In the genomic region with DNA sequence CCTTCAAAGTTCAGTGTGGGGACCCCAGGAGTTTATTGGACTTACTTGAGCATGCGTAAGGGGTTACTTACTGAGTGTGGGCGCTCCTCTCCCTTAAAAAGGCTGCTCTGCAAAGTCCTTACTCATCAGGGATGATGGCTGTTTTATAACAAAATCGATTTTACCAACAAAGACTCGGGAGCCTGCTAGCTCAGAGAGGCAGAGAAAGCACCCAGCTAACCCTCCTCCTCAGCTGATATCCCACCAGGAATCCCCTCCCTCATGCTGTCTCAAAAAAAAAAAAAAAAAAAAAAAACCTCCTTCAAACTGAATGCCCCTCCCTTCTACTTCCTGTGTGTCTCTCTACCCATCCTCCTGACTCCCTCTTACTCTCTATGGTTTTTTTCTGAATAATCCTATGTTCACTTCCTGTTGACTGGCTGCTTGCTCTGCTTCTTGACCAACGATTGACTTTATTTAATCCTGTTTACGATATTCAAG, we compare ENCODE assay signal across 30 mouse cellular contexts. TPM values are rescaled to one million over a fixed set of nuclear protein-coding genes. Genes with fewer than 3 reads are reported as not detected.
DNase-seq lines count a peak whose midpoint lies in the region; ATAC-seq and TF ChIP-seq lines count a peak whose summit lies in the region.
"Had no signal": no experiment of that assay in that cellular context is flagged by ENCODE, and none has a peak within 500 bp of the region (broad histone marks: within the 10 kb centered on the region; RNA-seq: fewer than 3 reads in every experiment).

No protein-coding gene starts in this region.

- H3K4me1 ChIP-seq in CH12.LX (ENCODE audit: control insufficient read depth in 1 of 2, insufficient read depth in 2 of 2) (peaks cover 15 to 34% of the 10 kb centered on the region in 2 experiments), MEL (ENCODE audit: control insufficient read depth in 1 of 2, insufficient read depth in 2 of 2, low read length in 2 of 2) (peaks cover 0 to 17% of the 10 kb centered on the region in 2 experiments; a peak in 3 of 4 replicates)

- DNase-seq in CD4-positive, CD25-positive, alpha-beta regulatory T cell, adult 2 months (ENCODE audit: low read depth, low spot score) = peak; percentile 13
- DNase-seq in CH12.LX (ENCODE audit: extremely low read depth) = peak; percentile 53
- DNase-seq in MEL (ENCODE audit: low read depth, low spot score) = peak; percentile 87
- DNase-seq in naive thymus-derived CD4-positive, alpha-beta T cell, adult 2 months (ENCODE audit: low read depth) = peak; percentile 9
- DNase-seq in spleen, adult 18-20 months = no peak
- DNase-seq in frontal cortex, postnatal 36 days (ENCODE audit: low spot score in 2 of 2) = no peak
- DNase-seq: adrenal gland, adult 2 months; cerebellum, adult 11-12 months; cerebellum, postnatal 10 days; gastrocnemius, postnatal 14 days; heart, adult 11 months; kidney, adult 11 months; lung, adult 2 months; lung, postnatal 14 days; right cerebral cortex, postnatal 14 days; thymus, postnatal 14 days had no signal

- dilution Hi-C loops in CH12.LX (cut with MboI; ENCODE audit: extremely low pct_ligation_motif_present, extremely low pct_unique_long_range_greater_than_20kb, low sequenced_read_pairs) = no loop called here

- H3K4me2 ChIP-seq in CH12.LX (ENCODE audit: insufficient read depth, low read depth, poor library complexity, severe bottlenecking) = peak overlapping the region; percentile 75
- H3K4me2 ChIP-seq: hindbrain, embryonic 12.5 days; midbrain, embryonic 13.5 days had no signal

- H3K27ac ChIP-seq in CH12.LX (ENCODE audit: insufficient read depth, low read depth) (no peak overlapping the region), MEL (ENCODE audit: control insufficient read depth, low read depth, low read length) (peak overlapping the region; percentile 82)
- H3K27ac ChIP-seq: forebrain, embryonic 10.5 days; hindbrain, embryonic 12.5 days; kidney, postnatal 0 days; limb, embryonic 10.5 days; midbrain, embryonic 13.5 days had no signal

- no peaks in the 10 kb centered on the region for H3K9me3 ChIP-seq in CH12.LX (replicated peaks; ENCODE audit: low read length)
- H3K9me3 ChIP-seq in MEL (replicated peaks; ENCODE audit: insufficient read depth, low read length) = no peaks in the 10 kb centered on the region
- H3K9me3 ChIP-seq: forebrain, embryonic 10.5 days; hindbrain, embryonic 12.5 days; limb, embryonic 10.5 days; megakaryocyte, embryonic 14.5 days; midbrain, embryonic 13.5 days had no signal

- H3K79me2 ChIP-seq in CH12.LX (replicated peaks; ENCODE audit: control insufficient read depth, extremely low read depth, insufficient read depth, poor library complexity, severe bottlenecking) = peaks cover 21% of the 10 kb centered on the region
- peaks cover 37% of the 10 kb centered on the region for H3K79me2 ChIP-seq in MEL (ENCODE audit: control insufficient read depth, insufficient read depth, low read length, poor library complexity)

- no peak for ATAC-seq in CD4-positive, CD25-positive, alpha-beta regulatory T cell, adult 4 months
- ATAC-seq: forebrain, embryonic 16.5 days; midbrain, embryonic 13.5 days had no signal

- H3K27me3 ChIP-seq in CH12.LX (replicated peaks) (no peaks in the 10 kb centered on the region), MEL (ENCODE audit: control insufficient read depth in 1 of 2, insufficient read depth in 2 of 2, low read length in 2 of 2) (no peaks in the 10 kb centered on the region)
- H3K27me3 ChIP-seq: hindbrain, embryonic 12.5 days; megakaryocyte, embryonic 14.5 days; midbrain, embryonic 13.5 days had no signal

- H3K9ac ChIP-seq in CH12.LX (ENCODE audit: insufficient read depth, low read depth) (peak overlapping the region; percentile 73), MEL (ENCODE audit: control insufficient read depth, low read depth, low read length, poor library complexity, severe bottlenecking) (peak overlapping the region; percentile 82)
- H3K9ac ChIP-seq: hindbrain, embryonic 12.5 days; midbrain, embryonic 13.5 days had no signal

- peaks cover 0 to 5% of the 10 kb centered on the region in 2 experiments for H3K36me3 ChIP-seq in CH12.LX (replicated peaks in 1 of 2; ENCODE audit: control insufficient read depth in 1 of 2, insufficient read depth in 1 of 2, low read length in 1 of 2)
- H3K36me3 ChIP-seq in MEL (ENCODE audit: control insufficient read depth in 1 of 2, insufficient read depth in 2 of 2, low read length in 2 of 2) = peaks cover 0 to 12% of the 10 kb centered on the region in 2 experiments; a peak in 2 of 4 replicates
- H3K36me3 ChIP-seq: hindbrain, embryonic 12.5 days; limb, embryonic 10.5 days; midbrain, embryonic 13.5 days had no signal

- TF ChIP-seq CTCF in CH12.LX (conservative IDR thresholded peaks at IDR 0.05 in 1 of 2, IDR thresholded peaks at IDR 0.05 in 1 of 2; ENCODE audit: low read depth in 2 of 2, low read length in 2 of 2) (no peak), MEL (IDR thresholded peaks at IDR 0.05 in 2 of 3, conservative IDR thresholded peaks at IDR 0.05 in 1 of 3; ENCODE audit: control insufficient read depth in 1 of 3, insufficient read depth in 1 of 3, low read depth in 2 of 3, low read length in 3 of 3, poor library complexity in 1 of 3, severe bottlenecking in 1 of 3) (no peak)

- TF ChIP-seq POLR2A in CH12.LX (IDR thresholded peaks at IDR 0.05; ENCODE audit: low read depth, low read length) = peak; percentile 40
- TF ChIP-seq POLR2A in MEL (IDR thresholded peaks at IDR 0.05; ENCODE audit: control insufficient read depth in 1 of 2, insufficient read depth in 1 of 2, low read depth in 1 of 2, low read length in 2 of 2, poor library complexity in 1 of 2) = peak; percentile 7 to 92; a peak in 2 of 4 replicates

- no peak for TF ChIP-seq EP300 in CH12.LX (IDR thresholded peaks at IDR 0.05; ENCODE audit: low read length)
- peak in 1 of 2 experiments; percentile 29; a peak in 2 of 4 replicates for TF ChIP-seq EP300 in MEL (IDR thresholded peaks at IDR 0.05; ENCODE audit: low read depth in 1 of 2, low read length in 2 of 2)

- peak overlapping the region; percentile 40 to 85 (median 42) for H3K4me3 ChIP-seq in CH12.LX (replicated peaks in 1 of 3; ENCODE audit: low read depth in 2 of 3, low read length in 2 of 3, poor library complexity in 1 of 3)
- H3K4me3 ChIP-seq in MEL (ENCODE audit: control insufficient read depth in 1 of 2, insufficient read depth in 1 of 2, low read depth in 2 of 2, low read length in 2 of 2) = peak overlapping the region; percentile 65 to 79
- H3K4me3 ChIP-seq: forebrain, embryonic 10.5 days; hindbrain, embryonic 12.5 days; limb, embryonic 10.5 days; megakaryocyte, embryonic 14.5 days; midbrain, embryonic 13.5 days had no signal

- TF ChIP-seq RAD21 in CH12.LX (IDR thresholded peaks at IDR 0.05; ENCODE audit: low read depth, low read length) (no peak), MEL (IDR thresholded peaks at IDR 0.05; ENCODE audit: low read depth, low read length) (no peak)

- in situ Hi-C loops in CH12.LX (cut with MboI; ENCODE audit: low pct_ligation_motif_present, low pct_unique_long_range_greater_than_20kb, low sequenced_read_pairs) = no loop called here

TF ChIP-seq in CH12.LX, 34 proteins besides CTCF, POLR2A, EP300 and RAD21 (continues in another document):
- TF ChIP-seq IRF4 (IDR thresholded peaks at IDR 0.05; ENCODE audit: low read depth, low read length) (0 out of 2 replicates have a peak, but pooled peaks have one; percentile 34), CHD2 (IDR thresholded peaks at IDR 0.05; ENCODE audit: low read length) (0 out of 2 replicates have a peak, but pooled peaks have one; percentile 23), JUND (conservative IDR thresholded peaks at IDR 0.05; ENCODE audit: low read depth, low read length) (no peak), UBTF (IDR thresholded peaks at IDR 0.05; ENCODE audit: low read depth, low read length) (no peak), SIN3A (IDR thresholded peaks at IDR 0.05; ENCODE audit: low read length) (peak; percentile 64; the same call in 1 of the 2 replicates), HCFC1 (IDR thresholded peaks at IDR 0.05; ENCODE audit: low read depth, low read length) (peak; percentile 84)

TF ChIP-seq in MEL, 35 proteins besides CTCF, POLR2A, EP300 and RAD21 (continues in another document):
- TF ChIP-seq ELF1 (IDR thresholded peaks at IDR 0.05; ENCODE audit: low read depth, low read length) = peak; percentile 81
- peak; percentile 81 for TF ChIP-seq MXI1 (IDR thresholded peaks at IDR 0.05; ENCODE audit: low read depth, low read length)
- TF ChIP-seq TCF12 (IDR thresholded peaks at IDR 0.05; ENCODE audit: low read depth, low read length) = peak; percentile 85
- TF ChIP-seq TAL1 (IDR thresholded peaks at IDR 0.05; ENCODE audit: low read length) = no peak
- TF ChIP-seq SMC3 (IDR thresholded peaks at IDR 0.05; ENCODE audit: low read depth, low read length) = no peak
- TF ChIP-seq ETS1 (IDR thresholded peaks at IDR 0.05; ENCODE audit: low read depth, low read length) = peak; percentile 59
- peak; percentile 95 for TF ChIP-seq SIN3A (IDR thresholded peaks at IDR 0.05; ENCODE audit: low read length)
- peak; percentile 52; the same call in 1 of the 2 replicates for TF ChIP-seq E2F4 (IDR thresholded peaks at IDR 0.05; ENCODE audit: borderline replicate concordance, low read depth, low read length)

RNA-seq across cellular contexts. Expression of a gene that starts 2.5 kb away (rescaled TPM):
- polyA plus RNA-seq in CD4-positive, CD25-positive, alpha-beta regulatory T cell, adult 4 months (2017; shearing (Covaris generic)) = 10 to 100 TPM; 14.3 to 20.0 TPM
- total RNA-seq in CH12.LX (2012; rRNA removed) (117 and 151 TPM in 2 replicates), CH12.LX (2014; rRNA removed) (140 and 144 TPM in 2 replicates), MEL (2012; rRNA removed) (154 and 182 TPM in 2 replicates)
- polyA plus RNA-seq in CH12.LX (2012; ENCODE audit: insufficient read length, low read depth) (101 and 132 TPM in 2 replicates), MEL (2012; ENCODE audit: insufficient read depth in 1 of 2, insufficient read length in 2 of 2, low read depth in 1 of 2, low replicate concordance in 2 of 2, missing spikeins in 1 of 2) (100 to 1,000 TPM; 122 to 304 TPM)

RNA-seq across cellular contexts. Expression of a gene that starts 12.8 kb away (rescaled TPM):
- polyA plus RNA-seq in CD4-positive, CD25-positive, alpha-beta regulatory T cell, adult 4 months (2017; shearing (Covaris generic)) = under 1 TPM; 0.59 to 0.81 TPM
- total RNA-seq in CH12.LX (2012; rRNA removed) (not detected in 2 replicates), CH12.LX (2014; rRNA removed) (not detected in 2 replicates), MEL (2012; rRNA removed) (0.46 and 0.65 TPM in 2 replicates)
- polyA plus RNA-seq in CH12.LX (2012; ENCODE audit: insufficient read length, low read depth) (not detected in 2 replicates), MEL (2012; ENCODE audit: insufficient read depth in 1 of 2, insufficient read length in 2 of 2, low read depth in 1 of 2, low replicate concordance in 2 of 2, missing spikeins in 1 of 2) (under 1 TPM in 1 of 2 experiments, not detected in 1; 0.61 TPM)
- total RNA-seq: adrenal gland, adult 2 months; gastrocnemius, postnatal 14 days; heart, postnatal 25 days; liver, adult 2 months; monocyte, adult 5-6 weeks had no signal
- polyA plus RNA-seq: adrenal gland, adult 2 months; heart, embryonic 14.5 days; liver, adult 2 months; neural tube, embryonic 11.5 days; spleen, adult 2 months had no signal

RNA-seq across cellular contexts. Expression of a gene that starts 42.0 kb away (rescaled TPM):
- 100 to 1,000 TPM in 1 of 2 experiments, 10 to 100 TPM in 1; 86.5 to 118 TPM for polyA plus RNA-seq in CD4-positive, CD25-positive, alpha-beta regulatory T cell, adult 4 months (2017; shearing (Covaris generic))
- 29.5 and 32.4 TPM in 2 replicates for total RNA-seq in CH12.LX (2012; rRNA removed)
- total RNA-seq in CH12.LX (2014; rRNA removed) = 46.0 and 49.5 TPM in 2 replicates
- 44.0 and 45.6 TPM in 2 replicates for polyA plus RNA-seq in CH12.LX (2012; ENCODE audit: insufficient read length, low read depth)
- total RNA-seq in MEL (2012; rRNA removed) = 18.0 and 21.5 TPM in 2 replicates
- polyA plus RNA-seq in MEL (2012; ENCODE audit: insufficient read depth in 1 of 2, insufficient read length in 2 of 2, low read depth in 1 of 2, low replicate concordance in 2 of 2, missing spikeins in 1 of 2) = 10 to 100 TPM in 1 of 2 experiments, not detected in 1; 31.1 TPM

Comparison
In these comparisons a context has a peak if more than half of its experiments do, and no peak if none do; other contexts are left out.
1. DNase-seq: peak in CD4-positive, CD25-positive, alpha-beta regulatory T cell, adult 2 months (single experiment), CH12.LX (single experiment), MEL (single experiment) and naive thymus-derived CD4-positive, alpha-beta T cell, adult 2 months (single experiment); none in spleen, adult 18-20 months (0 of 2) and frontal cortex, postnatal 36 days (0 of 2).